Mouse (Mus musculus): Measurements from ENCODE around the gene Dnajc1.

DNA sequence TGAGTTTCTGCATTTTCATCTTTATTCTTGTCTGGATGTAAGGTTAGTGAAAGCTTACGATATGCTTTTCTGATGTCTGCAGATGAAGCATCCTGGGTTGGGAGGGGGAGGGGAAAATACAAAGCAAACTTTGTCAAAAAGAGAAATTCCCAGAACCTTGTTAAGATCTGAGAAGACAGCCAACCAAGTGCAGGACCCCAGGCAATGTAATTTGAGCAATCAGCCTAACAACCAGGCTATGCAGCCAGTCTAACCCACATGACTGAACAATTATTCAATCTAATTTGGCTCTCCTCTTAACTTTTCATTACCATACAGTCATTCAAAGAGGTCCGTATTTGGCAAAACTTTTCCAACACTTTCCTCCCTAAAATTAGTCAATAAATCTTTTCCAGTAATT is 75.7 kb downstream of the Dnajc1 start:
- TF ChIP-seq FLI1 (IDR thresholded peaks at IDR 0.05; ENCODE audit: low read length) (no peak), GATA1 (IDR thresholded peaks at IDR 0.05; ENCODE audit: borderline replicate concordance, low read length) (no peak)

Measured in megakaryocyte, embryonic 14.5 days (primary cell).